ENCODE assay signal across 14 mouse cellular contexts in the genomic region with DNA sequence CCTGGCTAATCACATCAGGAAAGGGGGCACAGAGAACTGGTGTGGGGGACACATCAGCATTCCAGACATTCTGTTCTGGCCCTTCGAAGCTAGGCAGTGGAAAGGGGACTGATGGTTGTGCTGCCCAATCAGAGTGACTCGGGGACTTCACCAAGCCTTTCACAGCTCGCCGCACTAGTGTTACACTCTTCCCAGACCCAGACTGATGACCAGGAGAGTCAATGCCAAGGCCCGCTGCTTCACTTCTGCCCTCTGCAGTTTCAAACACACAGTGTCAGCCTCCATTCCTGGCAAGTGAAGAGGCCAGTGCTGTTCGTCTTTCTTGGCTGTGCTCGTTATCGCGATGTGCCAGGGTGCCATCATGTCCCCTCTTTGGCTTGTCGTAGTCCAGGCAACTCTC.
DNase-seq lines count a peak whose midpoint lies in the region; ATAC-seq and TF ChIP-seq lines count a peak whose summit lies in the region.
"Had no signal": no experiment of that assay in that cellular context is flagged by ENCODE, and none has a peak within 500 bp of the region (broad histone marks: within the 10 kb centered on the region; RNA-seq: fewer than 3 reads in every experiment).

No protein-coding gene starts in this region.

- no peak overlapping the region for H3K27ac ChIP-seq in hindbrain, embryonic 14.5 days
- no peak overlapping the region for H3K27ac ChIP-seq in hindbrain, embryonic 16.5 days (ENCODE audit: low read depth, low read length)
- H3K27ac ChIP-seq in stomach, postnatal 0 days (replicated peaks): no peak overlapping the region
- H3K27ac ChIP-seq: liver, embryonic 13.5 days; midbrain, embryonic 12.5 days had no signal

- 0 out of 2 replicates have a peak, but pooled peaks cover 3% of the 10 kb centered on the region for H3K4me1 ChIP-seq in hindbrain, embryonic 14.5 days (replicated peaks; ENCODE audit: control insufficient read depth, insufficient read depth, low read length)
- no peaks in the 10 kb centered on the region for H3K4me1 ChIP-seq in hindbrain, embryonic 16.5 days (ENCODE audit: control insufficient read depth, insufficient read depth, low read depth, low read length)
- no peaks in the 10 kb centered on the region for H3K4me1 ChIP-seq in stomach, postnatal 0 days (replicated peaks; ENCODE audit: control insufficient read depth, insufficient read depth)
- H3K4me1 ChIP-seq: liver, embryonic 13.5 days; midbrain, embryonic 12.5 days had no signal

- no peaks in the 10 kb centered on the region for H3K9me3 ChIP-seq in hindbrain, embryonic 14.5 days (ENCODE audit: control insufficient read depth, low read length)
- no peaks in the 10 kb centered on the region for H3K9me3 ChIP-seq in hindbrain, embryonic 16.5 days (ENCODE audit: control insufficient read depth, low read length)
- no peaks in the 10 kb centered on the region for H3K9me3 ChIP-seq in stomach, postnatal 0 days (ENCODE audit: control insufficient read depth, low read length)
- H3K9me3 ChIP-seq: liver, embryonic 13.5 days; midbrain, embryonic 12.5 days had no signal

- peak; percentile 8 for DNase-seq in embryo, embryonic 10.5 days (ENCODE audit: low spot score)
- no peak for DNase-seq in embryo, embryonic 9.5 days (ENCODE audit: extremely low spot score)
- DNase-seq in hindbrain, embryonic 14.5 days (ENCODE audit: low spot score): no peak
- peak; percentile 6 for DNase-seq in lung, postnatal 10 days
- DNase-seq in lung, postnatal 25 days (ENCODE audit: low spot score): no peak
- DNase-seq in stomach, postnatal 0 days (ENCODE audit: low spot score): no peak
- DNase-seq in adrenal gland, postnatal 36 days: no peak
- DNase-seq: cerebellum, postnatal 25 days; kidney, postnatal 36 days; liver, embryonic 13.5 days; thymus, adult 2 months had no signal

- 0 out of 2 replicates have a peak, but pooled peaks have one; percentile 48 for ATAC-seq in hindbrain, embryonic 14.5 days (ENCODE audit: low FRiP score)
- no peak; the same call in 1 of the 2 replicates for ATAC-seq in hindbrain, embryonic 16.5 days
- no peak for ATAC-seq in stomach, postnatal 0 days (ENCODE audit: low FRiP score, low TSS enrichment)
- ATAC-seq: activated CD4-positive, CD25-positive, alpha-beta regulatory T cell, adult 4 months had no signal

- WGBS in hindbrain, embryonic 14.5 days: 66% methylated on average over 10 of the region's 10 CpGs
- WGBS in hindbrain, embryonic 16.5 days: 62% methylated on average over 10 of the region's 10 CpGs
- 74% methylated on average over 10 of the region's 10 CpGs for WGBS in stomach, postnatal 0 days

- no peak overlapping the region for H3K4me2 ChIP-seq in hindbrain, embryonic 14.5 days (replicated peaks)
- H3K4me2 ChIP-seq in hindbrain, embryonic 16.5 days (ENCODE audit: low read length): no peak overlapping the region
- H3K4me2 ChIP-seq in stomach, postnatal 0 days (replicated peaks; ENCODE audit: low read depth): no peak overlapping the region
- H3K4me2 ChIP-seq: liver, embryonic 13.5 days; midbrain, embryonic 12.5 days had no signal

- no peaks in the 10 kb centered on the region for H3K36me3 ChIP-seq in hindbrain, embryonic 14.5 days (replicated peaks; ENCODE audit: control insufficient read depth, insufficient read depth)
- no peaks in the 10 kb centered on the region for H3K36me3 ChIP-seq in hindbrain, embryonic 16.5 days (ENCODE audit: control insufficient read depth, insufficient read depth, low read length)
- no peaks in the 10 kb centered on the region for H3K36me3 ChIP-seq in stomach, postnatal 0 days (ENCODE audit: control insufficient read depth, insufficient read depth, low read length)
- H3K36me3 ChIP-seq: liver, embryonic 13.5 days; midbrain, embryonic 12.5 days had no signal

- no peak overlapping the region for H3K9ac ChIP-seq in hindbrain, embryonic 14.5 days
- H3K9ac ChIP-seq in hindbrain, embryonic 16.5 days (ENCODE audit: low read depth, low read length): no peak overlapping the region
- H3K9ac ChIP-seq in stomach, postnatal 0 days (ENCODE audit: low read length): no peak overlapping the region
- H3K9ac ChIP-seq: liver, embryonic 13.5 days; midbrain, embryonic 12.5 days had no signal

- H3K4me3 ChIP-seq in hindbrain, embryonic 14.5 days (replicated peaks; ENCODE audit: low read length): no peak overlapping the region
- H3K4me3 ChIP-seq in hindbrain, embryonic 16.5 days (ENCODE audit: low read length): no peak overlapping the region
- H3K4me3 ChIP-seq in stomach, postnatal 0 days (ENCODE audit: low read depth, low read length): no peak overlapping the region
- H3K4me3 ChIP-seq: liver, embryonic 13.5 days; midbrain, embryonic 12.5 days had no signal

- H3K27me3 ChIP-seq in hindbrain, embryonic 14.5 days (ENCODE audit: control insufficient read depth, insufficient read depth, low read length): no peaks in the 10 kb centered on the region
- no peaks in the 10 kb centered on the region for H3K27me3 ChIP-seq in hindbrain, embryonic 16.5 days (replicated peaks; ENCODE audit: control insufficient read depth, insufficient read depth, low read length)
- no peaks in the 10 kb centered on the region for H3K27me3 ChIP-seq in stomach, postnatal 0 days (ENCODE audit: control insufficient read depth, insufficient read depth, low read length)
- H3K27me3 ChIP-seq: liver, embryonic 13.5 days; midbrain, embryonic 12.5 days had no signal

- TF ChIP-seq CTCF in stomach, postnatal 0 days (IDR thresholded peaks at IDR 0.05; ENCODE audit: low read depth): peak; percentile 24; the same call in 1 of the 2 replicates

- no peak for TF ChIP-seq EP300 in stomach, postnatal 0 days (optimal IDR thresholded peaks at IDR 0.05)

Comparison
In these comparisons a context has a peak if more than half of its experiments do, and no peak if none do; other contexts are left out.
1. DNase-seq: peak in embryo, embryonic 10.5 days (single experiment) and lung, postnatal 10 days (single experiment); none in embryo, embryonic 9.5 days (single experiment), hindbrain, embryonic 14.5 days (single experiment), lung, postnatal 25 days (single experiment), stomach, postnatal 0 days (single experiment) and adrenal gland, postnatal 36 days (0 of 2).